Mouse (Mus musculus) embryonic facial prominence, embryonic 13.5 days (tissue): ENCODE results near the gene Spem2. TPM values are rescaled to one million over a fixed set of nuclear protein-coding genes. Genes with fewer than 3 reads are reported as not detected.
A peak's percentile ranks its signal among the peaks of the same experiment; 100 is the strongest.

Experiments used
- ATAC-seq: fragments of 200-750 bp; cut with Nextera tagmentation; 2 replicates; pipeline ENCODE4 v1.8.0; 2017; ENCODE audit warnings: low read depth; ENCODE audit not compliant: insufficient number of reproducible peaks, insufficient read depth, low FRiP score, low TSS enrichment
- H3K27ac ChIP-seq: fragments of 300-500 bp; sonication (generic); 2 replicates; pipeline ENCODE4 v1.5.1; 2015; ENCODE audit warnings: moderate library complexity, mild to moderate bottlenecking, inconsistent platforms
- H3K27me3 ChIP-seq: fragments of 300-500 bp; sonication (generic); 2 replicates; pipeline ENCODE4 v1.6.1; 2015; ENCODE audit warnings: mild to moderate bottlenecking, inconsistent platforms
- H3K36me3 ChIP-seq: fragments of 300-500 bp; sonication (generic); 2 replicates; pipeline ENCODE4 v1.6.1; 2015; ENCODE audit warnings: mild to moderate bottlenecking, inconsistent platforms
- H3K4me1 ChIP-seq: fragments of 300-500 bp; sonication (generic); 2 replicates; pipeline ENCODE4 v1.6.1; 2015; ENCODE audit warnings: inconsistent platforms
- H3K4me2 ChIP-seq: fragments of 300-500 bp; sonication (generic); 2 replicates; pipeline ENCODE4 v1.6.1; 2015; ENCODE audit warnings: moderate library complexity, mild to moderate bottlenecking, inconsistent platforms
- H3K4me3 ChIP-seq: fragments of 300-500 bp; sonication (generic); 2 replicates; pipeline ENCODE4 v1.5.1; 2015; ENCODE audit warnings: mild to moderate bottlenecking, inconsistent platforms
- H3K9ac ChIP-seq: fragments of 300-500 bp; sonication (generic); 2 replicates; pipeline ENCODE4 v1.6.1; 2015; ENCODE audit warnings: mild to moderate bottlenecking, inconsistent platforms
- H3K9me3 ChIP-seq: fragments of 300-500 bp; sonication (generic); 2 replicates; pipeline ENCODE4 v1.6.1; 2016; ENCODE audit warnings: inconsistent platforms
- WGBS: fragments of 180-500 bp; shearing (Covaris S2); methylation state at CpG from one replicate; pipeline ENCODE4 v1.1.7; 2015; ENCODE audit warnings: mixed read lengths; 5-methylcytosine and 5-hydroxymethylcytosine counted together
- polyA plus RNA-seq: library from polyadenylated mRNA; unstranded; fragments of >200 nt; fragmentation: Nextera tagmentation; extraction: Ambion mirVana; gene quantifications from 2 replicates; pipeline ENCODE4 v1.2.1, GENCODE M21; 2015

The Spem2 gene
- polyA plus RNA-seq, 1 experiment from 2014 or later = not detected

DNA sequence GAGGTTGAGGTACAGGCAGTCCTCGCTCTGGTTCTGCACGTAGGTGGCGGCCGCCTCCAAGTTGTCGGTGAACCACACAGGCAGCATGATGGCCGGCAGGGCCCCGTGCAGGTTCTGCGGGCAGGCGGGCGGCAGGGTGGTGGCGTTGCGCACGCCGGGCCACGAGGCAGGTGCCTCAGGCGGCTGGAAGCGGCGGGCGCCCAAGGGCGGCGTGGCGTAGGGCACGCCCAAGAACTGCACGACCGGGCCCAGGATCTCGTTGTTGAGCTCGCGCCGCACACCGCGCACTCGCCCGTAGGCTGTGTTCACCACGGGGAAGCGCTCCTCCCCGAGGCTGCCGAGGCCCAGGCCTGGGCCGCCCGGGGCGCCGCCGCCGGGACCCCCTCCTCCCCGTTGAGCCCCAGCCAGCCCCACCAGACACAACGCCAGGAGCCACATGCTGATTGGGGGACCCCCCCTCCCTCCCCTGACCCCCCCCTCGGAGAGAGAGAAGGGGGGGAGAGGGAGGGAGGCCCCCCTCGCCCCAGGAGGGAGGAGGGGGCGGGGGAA, 15.8 kb upstream of the Spem2 start:
- Histone ChIP-seq H3K4me1 (peaks cover 49% of the 10 kb centered on the region), H3K9ac (peak overlapping the region; percentile 84), H3K4me2 (peak overlapping the region; percentile 92), H3K9me3 (no peaks in the 10 kb centered on the region), H3K36me3 (peaks cover 36% of the 10 kb centered on the region), H3K4me3 (peak overlapping the region; percentile 80), H3K27me3 (no peaks in the 10 kb centered on the region), H3K27ac (peak overlapping the region; percentile 51)
- ATAC-seq = no peak
- 8% methylated on average over 35 of the region's 48 CpGs for WGBS

DNA sequence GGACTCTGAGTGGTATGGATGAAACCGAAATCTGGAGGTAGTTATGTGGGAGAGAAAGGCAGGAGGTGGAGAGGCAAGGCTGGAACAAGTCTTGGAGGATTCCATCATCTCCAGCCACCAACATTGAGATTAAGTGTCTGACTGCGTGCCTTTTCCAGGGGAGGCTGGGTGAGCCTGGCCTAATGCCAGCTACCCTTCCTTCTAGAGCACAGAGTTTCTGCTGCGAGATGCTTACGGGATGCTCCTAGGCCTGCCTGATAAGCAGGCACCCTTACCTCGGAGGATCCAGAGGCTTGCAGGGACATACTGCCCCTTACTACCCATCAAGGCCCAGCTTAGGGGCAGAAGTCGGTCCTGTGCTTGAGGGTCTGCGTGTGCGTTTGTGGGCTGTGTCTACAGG, 15.3 kb upstream of the Spem2 start:
- H3K36me3 ChIP-seq = peaks cover 41% of the 10 kb centered on the region

DNA sequence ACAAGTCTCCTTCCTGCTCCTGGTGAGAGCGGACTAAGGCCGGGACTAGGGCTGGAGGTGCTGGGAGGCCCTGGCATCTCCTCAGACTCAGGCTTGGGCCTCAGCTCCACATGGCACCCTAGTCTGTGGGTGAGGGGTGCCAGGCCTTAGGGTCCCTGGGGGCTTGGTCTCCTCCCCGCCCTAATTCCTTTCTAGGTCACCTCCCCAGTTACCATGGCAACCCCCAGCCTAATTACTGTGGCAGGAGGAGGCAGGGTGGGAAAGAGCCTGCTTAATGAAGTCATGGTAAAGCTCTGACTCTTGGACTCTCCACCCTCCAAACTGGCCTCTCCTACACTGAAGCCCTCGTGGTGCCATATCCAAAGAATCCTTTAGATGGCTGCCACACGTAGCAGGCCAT, 10.6 kb upstream of the Spem2 start:
- Histone ChIP-seq H3K27me3 (no peaks in the 10 kb centered on the region), H3K4me3 (no peak overlapping the region), H3K9me3 (no peaks in the 10 kb centered on the region), H3K4me2 (no peak overlapping the region), H3K4me1 (peaks cover 17% of the 10 kb centered on the region), H3K27ac (no peak overlapping the region), H3K9ac (no peak overlapping the region), H3K36me3 (peaks cover 86% of the 10 kb centered on the region)
- no peak for ATAC-seq
- 72% methylated on average over 5 of the region's 5 CpGs for WGBS

More for the DNA sequence above, 15.3 kb upstream of the Spem2 start:
- H3K9me3 ChIP-seq = no peaks in the 10 kb centered on the region
- WGBS = 60% methylated on average over 8 of the region's 8 CpGs
- peak overlapping the region; percentile 80 for H3K4me3 ChIP-seq
- H3K4me1 ChIP-seq = peaks cover 46% of the 10 kb centered on the region
- H3K27me3 ChIP-seq = no peaks in the 10 kb centered on the region
- H3K9ac ChIP-seq = peak overlapping the region; percentile 84
- peak overlapping the region; percentile 92 for H3K4me2 ChIP-seq
- no peak for ATAC-seq
- peak overlapping the region; percentile 51; the same call in 1 of the 2 replicates for H3K27ac ChIP-seq

DNA sequence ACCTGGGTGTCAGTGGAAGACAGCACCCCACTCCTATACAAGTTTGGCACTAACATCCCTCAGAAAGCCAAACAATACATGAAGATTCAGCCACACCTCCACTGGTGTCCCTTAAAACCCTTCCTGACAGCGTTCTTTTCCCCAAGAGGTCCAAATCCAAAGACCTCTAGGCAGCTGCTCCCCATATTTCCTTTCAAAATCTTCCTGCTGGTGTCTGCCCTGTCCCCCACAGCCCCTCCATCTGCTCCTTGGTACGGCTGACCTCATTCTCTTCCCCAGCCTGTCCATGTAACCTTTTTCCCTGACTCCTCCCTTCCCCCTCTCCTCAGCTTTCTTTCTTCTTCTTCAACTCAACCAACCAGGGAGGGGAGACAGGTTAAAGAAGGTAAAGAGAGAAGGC, 5.2 kb upstream of the Spem2 start:
- peaks cover 48% of the 10 kb centered on the region for H3K36me3 ChIP-seq
- ATAC-seq = no peak
- H3K4me1 ChIP-seq = no peaks in the 10 kb centered on the region
- H3K4me2 ChIP-seq = no peak overlapping the region
- H3K4me3 ChIP-seq = no peak overlapping the region
- H3K27me3 ChIP-seq = no peaks in the 10 kb centered on the region
- no peaks in the 10 kb centered on the region for H3K9me3 ChIP-seq
- no peak overlapping the region for H3K9ac ChIP-seq
- 68% methylated on average over 2 of the region's 2 CpGs for WGBS
- H3K27ac ChIP-seq = no peak overlapping the region

DNA sequence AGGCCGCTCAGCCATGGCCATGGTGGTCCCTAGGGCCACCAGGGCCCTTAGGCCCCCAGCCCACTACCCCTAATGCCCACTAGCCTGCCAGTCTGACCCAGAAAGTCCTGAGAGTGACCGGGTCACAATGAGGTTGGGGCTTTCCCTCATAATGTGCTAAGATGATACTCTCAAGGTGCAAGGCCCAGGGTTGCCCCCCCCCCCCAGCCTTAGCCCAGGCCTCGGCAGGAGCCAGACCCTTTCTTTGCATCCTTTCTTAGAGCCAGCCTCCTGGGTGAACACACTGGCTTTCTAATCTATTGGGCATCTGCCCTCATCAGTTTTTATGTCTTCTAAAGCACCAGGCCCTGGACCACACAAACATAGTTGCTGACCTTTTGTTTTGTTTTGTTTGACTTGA, 3.8 kb upstream of the Spem2 start, which contains the start of gene Spem1:
Spem1 (minus strand) TSS at position 101 of the 400 bp plus-strand sequence.
- no peak for ATAC-seq
- peaks cover 35% of the 10 kb centered on the region for H3K36me3 ChIP-seq
- H3K4me2 ChIP-seq = no peak within 1 kb of the TSS
- WGBS = 83% methylated on average over 3 of the region's 3 CpGs
- no peak within 1 kb of the TSS for H3K27ac ChIP-seq
- no peaks in the 10 kb centered on the region for H3K4me1 ChIP-seq
- no peak within 1 kb of the TSS for H3K4me3 ChIP-seq
- peaks cover 7% of the 10 kb centered on the region; the same call in 1 of the 2 replicates for H3K9me3 ChIP-seq
- H3K9ac ChIP-seq = no peak within 1 kb of the TSS
- H3K27me3 ChIP-seq = no peaks in the 10 kb centered on the region

DNA sequence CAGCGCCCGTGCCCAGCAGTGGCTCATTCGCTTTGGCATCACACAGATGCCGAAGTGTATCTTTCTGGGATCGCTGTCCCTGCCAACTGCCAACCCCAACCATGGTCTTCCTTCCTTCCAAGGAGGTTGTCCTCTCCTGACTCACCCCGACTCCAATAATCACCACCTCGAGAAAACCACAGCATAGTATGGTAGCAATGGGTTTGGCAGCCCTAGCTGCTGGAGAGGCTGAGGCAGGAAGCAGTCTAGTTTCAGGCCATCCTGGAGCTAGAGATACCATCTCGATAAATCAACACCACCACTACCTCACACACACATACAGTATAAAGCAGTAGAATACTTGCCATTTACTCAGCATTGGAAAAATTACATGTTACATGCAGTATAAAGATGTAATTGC, 606 bp upstream of the Spem2 start:
- no peak overlapping the region for H3K4me3 ChIP-seq
- no peak for ATAC-seq
- no peak overlapping the region for H3K9ac ChIP-seq
- H3K9me3 ChIP-seq = peaks cover 14% of the 10 kb centered on the region; the same call in 1 of the 2 replicates
- H3K36me3 ChIP-seq = peaks cover 4% of the 10 kb centered on the region; the same call in 1 of the 2 replicates
- no peak overlapping the region for H3K27ac ChIP-seq
- WGBS = 90% methylated on average over 8 of the region's 8 CpGs
- no peaks in the 10 kb centered on the region for H3K27me3 ChIP-seq
- no peaks in the 10 kb centered on the region for H3K4me1 ChIP-seq
- no peak overlapping the region for H3K4me2 ChIP-seq

DNA sequence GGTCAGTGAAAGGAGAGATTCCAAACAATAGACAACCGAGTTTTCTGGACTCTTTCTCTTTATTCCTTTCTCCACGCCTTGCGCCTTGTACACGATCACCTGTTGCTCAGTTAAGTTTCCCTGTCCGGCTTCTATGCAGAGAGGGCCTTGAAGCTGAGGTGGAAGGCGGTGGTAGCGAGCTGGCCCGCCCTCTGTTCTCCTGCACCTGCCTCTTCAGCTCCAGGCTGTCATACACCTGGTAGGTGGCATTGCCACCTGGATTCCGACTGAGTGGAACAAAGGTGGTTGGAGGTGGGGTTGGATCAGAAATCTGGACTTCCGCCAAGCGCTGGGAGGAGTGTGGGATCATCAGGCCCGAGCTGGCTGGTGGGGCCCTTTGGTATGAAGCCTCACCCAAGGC, 1.7 kb downstream of the Spem2 start:
- Histone ChIP-seq H3K27ac (no peak overlapping the region), H3K9me3 (peaks cover 14% of the 10 kb centered on the region; the same call in 1 of the 2 replicates), H3K4me1 (no peaks in the 10 kb centered on the region), H3K4me3 (no peak overlapping the region), H3K9ac (no peak overlapping the region), H3K4me2 (no peak overlapping the region), H3K27me3 (no peaks in the 10 kb centered on the region), H3K36me3 (no peaks in the 10 kb centered on the region)
- no peak for ATAC-seq
- 88% methylated on average over 12 of the region's 12 CpGs for whole genome bisulfite sequencing

DNA sequence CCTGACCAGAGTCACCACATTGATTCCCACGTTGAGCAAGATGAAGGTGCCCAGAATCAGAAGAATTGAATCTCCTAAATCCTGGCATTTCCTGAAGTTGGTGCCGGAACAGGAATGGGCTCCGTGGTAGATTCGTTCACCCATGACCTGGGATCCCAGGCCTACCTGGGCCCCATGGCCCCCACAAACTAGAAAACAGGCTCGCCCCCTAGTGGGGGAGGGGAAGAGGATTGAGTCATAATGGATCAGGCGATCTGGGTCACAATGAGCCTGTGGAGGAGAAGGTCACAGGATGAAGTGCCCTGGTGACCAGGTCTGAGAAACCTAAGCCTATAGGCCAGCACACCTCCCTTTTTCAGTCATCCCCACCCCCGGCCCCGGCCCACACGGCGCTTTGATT, 3.1 kb downstream of the Spem2 start, which contains the start of gene Gm39566:
Gm39566 (minus strand) TSS at position 144 of the 400 bp plus-strand sequence.
- Histone ChIP-seq H3K9ac (no peak within 1 kb of the TSS), H3K27me3 (no peaks in the 10 kb centered on the region), H3K4me1 (no peaks in the 10 kb centered on the region), H3K9me3 (peaks cover 14% of the 10 kb centered on the region; the same call in 1 of the 2 replicates), H3K27ac (no peak within 1 kb of the TSS), H3K4me3 (no peak within 1 kb of the TSS), H3K36me3 (no peaks in the 10 kb centered on the region), H3K4me2 (no peak within 1 kb of the TSS)
- 60% methylated on average over 10 of the region's 10 CpGs for WGBS
- ATAC-seq = no peak

DNA sequence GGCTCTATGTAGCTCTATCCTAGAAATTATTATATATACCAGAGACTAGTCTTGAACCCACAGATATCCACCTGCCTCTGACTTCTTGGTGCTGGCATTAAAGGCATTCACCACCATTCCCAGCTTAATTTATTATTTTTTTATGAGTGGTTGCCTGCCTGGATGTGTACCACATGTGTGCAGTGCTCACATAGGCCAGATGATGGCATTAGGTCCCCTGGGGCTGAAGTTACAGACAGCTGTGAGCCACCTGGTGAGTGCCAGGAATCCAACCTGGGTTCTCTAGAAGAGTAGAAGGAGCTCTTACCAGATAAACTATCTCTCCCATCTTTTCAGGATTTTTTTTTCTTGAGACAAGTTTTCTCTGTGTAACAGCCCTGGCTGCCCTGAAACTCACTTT, 8.0 kb downstream of the Spem2 start:
- H3K4me2 ChIP-seq = no peak overlapping the region
- no peak overlapping the region for H3K27ac ChIP-seq
- H3K27me3 ChIP-seq = peaks cover 14% of the 10 kb centered on the region
- H3K4me1 ChIP-seq = peaks cover 3% of the 10 kb centered on the region; the same call in 1 of the 2 replicates
- H3K9ac ChIP-seq = no peak overlapping the region
- H3K9me3 ChIP-seq = peaks cover 3% of the 10 kb centered on the region; the same call in 1 of the 2 replicates
- H3K4me3 ChIP-seq = no peak overlapping the region
- no peak for ATAC-seq
- no peaks in the 10 kb centered on the region for H3K36me3 ChIP-seq

DNA sequence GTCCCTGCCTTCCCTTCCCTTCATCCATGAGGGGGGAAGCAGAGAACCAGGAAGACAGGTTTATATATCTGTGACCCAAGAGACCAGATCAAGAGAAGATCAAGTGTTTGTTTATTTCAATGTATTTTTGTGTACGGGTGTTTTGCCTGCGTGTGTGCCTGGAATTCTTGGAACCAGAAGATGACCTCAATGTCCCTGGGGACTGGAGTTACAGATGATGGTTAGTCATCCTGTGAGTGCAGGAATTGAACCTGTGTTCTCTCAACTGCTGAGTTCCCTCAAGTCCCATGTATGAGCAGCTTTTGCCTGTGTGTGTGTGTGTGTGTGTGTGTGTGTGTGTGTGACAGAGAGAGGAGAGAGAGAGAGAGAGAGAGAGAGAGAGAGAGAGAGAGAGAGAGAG, 10.6 kb downstream of the Spem2 start:
- WGBS = 68% methylated on average over 2 of the region's 2 CpGs
- peaks cover 29% of the 10 kb centered on the region for H3K4me1 ChIP-seq

DNA sequence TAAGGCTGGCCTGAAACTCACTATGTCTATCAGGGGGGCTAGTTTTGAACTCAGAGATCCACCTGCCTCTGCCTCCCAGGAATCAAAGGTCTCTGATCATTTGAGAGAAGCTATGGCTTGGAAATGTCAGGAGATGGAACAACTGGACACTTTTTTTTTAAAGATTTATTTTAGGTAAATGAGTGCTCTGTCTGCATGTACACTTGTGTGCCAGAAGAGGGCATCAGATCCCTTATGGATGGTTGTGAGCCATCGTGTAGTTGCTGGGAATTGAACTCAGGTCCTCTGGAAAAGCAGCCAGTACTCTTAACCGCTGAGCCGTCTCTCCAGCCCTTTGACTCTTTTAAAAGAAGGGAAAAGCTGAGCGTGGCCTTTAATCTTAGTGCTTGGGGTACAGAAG, 11.9 kb downstream of the Spem2 start:
- Histone ChIP-seq H3K9ac (no peak overlapping the region), H3K4me1 (peaks cover 42% of the 10 kb centered on the region), H3K4me3 (no peak overlapping the region), H3K36me3 (no peaks in the 10 kb centered on the region), H3K4me2 (no peak overlapping the region), H3K27ac (no peak overlapping the region), H3K27me3 (peaks cover 39% of the 10 kb centered on the region), H3K9me3 (peaks cover 3% of the 10 kb centered on the region; the same call in 1 of the 2 replicates)
- WGBS = 81% methylated on average over 4 of the region's 4 CpGs
- ATAC-seq = no peak

More for the DNA sequence above, 10.6 kb downstream of the Spem2 start:
- Histone ChIP-seq H3K36me3 (no peaks in the 10 kb centered on the region), H3K27ac (no peak overlapping the region), H3K4me2 (no peak overlapping the region), H3K4me3 (no peak overlapping the region), H3K9ac (no peak overlapping the region), H3K9me3 (peaks cover 3% of the 10 kb centered on the region; the same call in 1 of the 2 replicates), H3K27me3 (peaks cover 28% of the 10 kb centered on the region)
- no peak for ATAC-seq
